Mouse (Mus musculus) naive thymus-derived CD4-positive, alpha-beta T cell, adult 2 months (primary cell): ENCODE measurements around the gene Hes7.
A peak's percentile ranks its signal among the peaks of the same experiment; 100 is the strongest.

Experiments
- DNase-seq: peaks from one replicate; pipeline ENCODE4 v3.0.0-alpha.2; 2011; ENCODE audit warnings: low read depth

Hes7 gene

DNA sequence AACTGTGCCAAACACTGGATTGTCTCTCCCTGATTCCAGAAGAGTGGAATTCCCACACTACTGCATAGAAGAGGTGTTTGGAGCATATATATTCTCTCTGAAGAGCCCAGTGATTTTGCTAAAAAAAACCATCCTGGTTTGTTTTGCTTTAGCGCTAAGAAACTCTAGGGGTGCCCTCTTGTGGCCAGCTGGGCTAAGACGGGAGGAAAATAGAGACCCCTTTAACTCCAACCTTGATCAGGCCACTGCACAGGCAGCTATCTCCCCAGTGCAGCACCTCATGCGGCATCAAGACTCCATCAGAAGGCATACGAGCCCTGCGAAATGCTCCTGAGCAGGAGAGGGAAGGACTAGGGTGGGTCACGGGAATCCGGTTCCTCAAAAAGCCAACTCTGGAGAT lies 30.2 kb downstream of the Hes7 start:
- DNase-seq = peak; percentile 76

DNA sequence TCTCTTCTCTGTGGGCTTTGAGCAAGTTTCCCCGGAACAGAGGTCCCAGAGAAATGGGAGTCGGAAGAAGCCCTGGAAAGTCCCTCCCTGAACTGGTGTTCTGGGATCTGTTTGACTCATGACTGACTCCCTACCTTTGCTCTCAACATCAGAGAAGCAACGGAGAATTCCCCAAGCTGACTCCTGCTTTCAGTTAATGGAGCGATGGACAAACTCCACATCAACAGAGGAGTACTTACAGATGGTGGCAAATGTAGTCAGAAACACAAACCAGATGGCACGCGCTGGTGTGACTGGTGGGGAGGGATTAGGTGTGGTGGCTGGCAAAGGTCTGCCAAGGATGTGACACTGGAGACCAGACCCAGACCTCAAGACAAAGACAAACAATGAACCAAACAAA lies 30.8 kb downstream of the Hes7 start:
- no peak for DNase-seq

DNA sequence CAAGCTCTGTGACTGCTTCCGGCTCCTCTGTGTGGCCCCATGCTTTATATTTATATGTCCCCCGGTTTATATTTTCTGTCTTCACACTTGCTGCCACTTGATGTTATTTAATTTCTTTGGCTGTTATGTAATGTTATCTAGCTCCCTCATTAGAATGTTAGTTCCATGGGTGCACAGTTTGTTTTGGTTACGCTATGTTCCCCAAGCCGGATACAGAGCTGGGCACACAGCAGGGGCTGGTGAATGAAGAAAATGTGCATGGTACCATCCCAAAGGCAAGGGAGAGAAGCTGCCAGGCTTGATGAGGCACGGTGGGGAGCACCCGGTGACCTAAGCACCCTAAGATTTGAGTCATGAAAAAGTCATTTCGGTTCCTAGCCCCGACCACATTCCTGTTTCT lies 33.6 kb downstream of the Hes7 start:
- no peak for DNase-seq

DNA sequence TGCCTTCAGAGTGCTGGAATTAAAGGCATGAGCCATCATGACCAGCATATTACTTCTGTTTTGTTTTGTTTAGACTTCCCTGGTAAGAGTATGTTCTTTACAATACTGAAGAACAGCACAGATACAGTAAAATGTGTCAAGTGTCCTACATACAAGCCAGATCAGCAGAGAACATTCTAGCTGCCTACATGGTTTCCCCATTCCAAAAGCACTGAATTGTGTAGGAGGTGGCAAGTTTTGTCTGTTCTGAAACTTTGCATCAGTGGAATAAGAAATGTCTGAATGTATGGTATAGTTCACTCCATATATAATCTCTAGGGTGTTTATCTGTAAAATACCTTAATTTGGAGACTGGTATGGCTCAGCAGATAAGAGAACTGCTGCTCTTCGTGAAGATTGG lies 35.1 kb downstream of the Hes7 start:
- DNase-seq = no peak

DNA sequence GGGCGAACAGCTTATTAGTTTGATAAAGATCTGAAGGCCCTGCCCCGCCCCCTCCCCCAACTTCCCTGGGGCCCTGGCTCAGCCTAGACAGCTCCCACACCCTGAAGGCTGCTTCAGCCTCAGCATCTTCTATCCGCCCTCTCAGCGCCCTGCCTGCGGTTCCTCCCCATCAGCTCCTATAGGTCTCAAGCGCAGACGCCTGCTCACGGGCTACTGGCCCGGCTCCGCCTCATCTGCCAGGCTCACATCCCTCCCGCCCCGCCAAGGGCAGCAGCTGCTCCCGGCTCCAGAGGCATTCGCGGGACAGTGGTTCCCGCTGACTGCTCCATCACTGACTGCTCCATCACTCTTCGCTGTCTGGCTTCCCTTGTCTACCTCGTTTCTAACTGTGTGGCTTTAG lies 36.6 kb downstream of the Hes7 start, which contains the start of gene Alox12b:
Gene Alox12b, plus strand, starts transcription at position 190 of the 400 bp plus-strand sequence.
- no peak for DNase-seq

DNA sequence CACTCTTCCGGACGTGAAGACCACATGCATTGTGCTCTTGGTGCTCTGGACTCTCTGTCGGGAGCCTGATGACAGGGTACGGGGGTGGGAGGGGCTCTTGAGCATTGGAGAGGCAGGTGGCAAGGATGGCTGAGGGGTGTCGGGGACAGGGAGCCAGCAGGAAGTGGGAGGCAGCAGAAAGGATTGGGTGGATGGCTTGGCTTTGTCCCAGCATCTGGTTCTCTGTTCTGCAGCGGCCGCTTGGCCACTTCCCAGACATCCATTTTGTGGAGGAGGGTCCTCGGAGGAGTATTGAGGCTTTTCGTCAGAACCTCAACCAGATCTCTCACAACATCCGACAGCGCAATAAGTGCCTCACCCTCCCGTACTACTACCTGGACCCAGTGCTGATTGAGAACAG lies 49.1 kb downstream of the Hes7 start:
- DNase-seq = no peak

DNA sequence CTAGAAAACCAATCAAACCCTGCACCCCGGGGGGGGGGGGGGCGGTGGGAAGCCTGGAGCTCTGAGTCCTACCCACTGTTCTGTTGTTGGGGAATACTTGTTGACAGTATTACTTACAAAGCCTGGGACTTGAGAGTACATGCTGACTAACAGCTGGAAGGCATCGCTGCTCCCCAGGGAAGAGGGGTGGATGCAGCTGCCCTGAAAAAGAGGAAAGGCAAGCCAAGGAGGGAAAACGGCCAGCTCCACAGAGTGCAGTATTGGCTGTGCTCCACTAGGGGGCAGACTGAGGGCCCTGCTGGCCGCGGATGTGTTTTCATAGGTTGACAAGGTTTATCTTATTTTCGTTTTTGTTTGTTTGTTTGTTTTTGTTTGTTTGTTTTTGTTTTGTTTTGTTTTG lies 51.4 kb downstream of the Hes7 start:
- DNase-seq = peak; percentile 44

DNA sequence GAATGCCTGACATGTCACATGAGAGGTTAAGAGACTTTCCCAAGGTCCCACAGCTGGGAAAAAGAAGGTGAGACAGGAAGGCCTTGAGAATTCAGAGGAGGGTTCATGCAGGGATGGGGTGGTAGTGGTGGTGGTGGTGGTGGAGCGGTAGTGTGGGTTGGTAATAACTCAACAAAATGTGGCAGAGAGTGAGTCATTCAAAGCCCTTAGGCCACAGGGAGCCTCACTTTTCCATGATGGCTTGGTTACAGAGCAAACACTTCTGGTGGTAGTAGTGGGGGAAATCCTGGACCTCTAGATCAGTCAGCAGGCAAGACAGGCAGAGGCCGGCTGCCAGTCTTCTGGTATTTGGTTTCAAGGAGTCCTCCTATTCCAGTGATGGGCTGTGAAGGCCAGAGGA lies 52.4 kb downstream of the Hes7 start:
- no peak for DNase-seq
